Mouse (Mus musculus): Measurements from ENCODE around the gene Rprd2.

- no peak for TF ChIP-seq POLR2A (IDR thresholded peaks at IDR 0.05; ENCODE audit: borderline replicate concordance, control insufficient read depth, low read depth, low read length)
- no peak for TF ChIP-seq CTCF (IDR thresholded peaks at IDR 0.05; ENCODE audit: control insufficient read depth, insufficient read depth, low read length)
These were observed 20.6 kb upstream of the Rprd2 start for GRCm38 (mm10) chr3:95839250-95839649.
